Mouse (Mus musculus) limb, embryonic 11.5 days (tissue): Measurements from ENCODE around the gene Trim46. TPM values are rescaled to one million over a fixed set of nuclear protein-coding genes. Genes with fewer than 3 reads are reported as not detected.
A peak's percentile ranks its signal among the peaks of the same experiment; 100 is the strongest.

Experiments
- ATAC-seq: fragments of 200-750 bp; cut with Nextera tagmentation; 2 replicates; pipeline ENCODE4 v1.8.0; 2017; ENCODE audit warnings: low read depth; ENCODE audit not compliant: insufficient number of reproducible peaks, low FRiP score, low TSS enrichment
- DNase-seq: peaks from one replicate; pipeline ENCODE4 v3.0.0-alpha.2; 2015; ENCODE audit warnings: low spot score
- H3K27ac ChIP-seq: fragments of 300-500 bp; sonication (generic); replicated peaks from 2 replicates; pipeline ENCODE4 v1.5.1; 2014; ENCODE audit warnings: low read depth, mild to moderate bottlenecking, low read length
- H3K27me3 ChIP-seq: fragments of 300-500 bp; sonication (generic); 2 replicates; pipeline ENCODE4 v1.6.1; 2014; ENCODE audit warnings: mild to moderate bottlenecking, low read length, mixed read lengths; ENCODE audit not compliant: control insufficient read depth, insufficient read depth
- H3K36me3 ChIP-seq: fragments of 300-500 bp; sonication (generic); 2 replicates; pipeline ENCODE4 v1.6.1; 2014; ENCODE audit warnings: mild to moderate bottlenecking, low read length, moderate library complexity, mixed read lengths; ENCODE audit not compliant: control insufficient read depth, insufficient read depth
- H3K4me1 ChIP-seq: fragments of 300-500 bp; sonication (generic); 2 replicates; pipeline ENCODE4 v1.6.1; 2014; ENCODE audit warnings: low read length, mixed read lengths; ENCODE audit not compliant: control insufficient read depth, insufficient read depth
- H3K4me2 ChIP-seq: fragments of 300-500 bp; sonication (generic); 2 replicates; pipeline ENCODE4 v1.6.1; 2014; ENCODE audit warnings: low read depth, mild to moderate bottlenecking, moderate library complexity; ENCODE audit not compliant: severe bottlenecking
- H3K4me3 ChIP-seq: fragments of 300-500 bp; sonication (generic); 2 replicates; pipeline ENCODE4 v1.5.1; 2014; ENCODE audit warnings: low read depth, low read length
- H3K9ac ChIP-seq: fragments of 300-500 bp; sonication (generic); 2 replicates; pipeline ENCODE4 v1.6.1; 2014; ENCODE audit warnings: mild to moderate bottlenecking, low read length
- H3K9me3 ChIP-seq: fragments of 300-500 bp; sonication (generic); 2 replicates; pipeline ENCODE4 v1.6.1; 2016; ENCODE audit warnings: low read length; ENCODE audit not compliant: control insufficient read depth
- WGBS: fragments of 180-500 bp; shearing (Covaris S2); extraction: QIAGEN DNeasy Blood & Tissue Kit; methylation state at CpG from one replicate; pipeline ENCODE4 v1.1.7; 2014; 5-methylcytosine and 5-hydroxymethylcytosine counted together
- polyA plus RNA-seq: library from polyadenylated mRNA; unstranded; fragments of >200 nt; fragmentation: Nextera tagmentation; extraction: Ambion mirVana; gene quantifications from 2 replicates; pipeline ENCODE4 v1.2.1, GENCODE M21; 2014

Trim46 gene
- polyA plus RNA-seq, 1 experiment from 2014 or later = 5.5 TPM

DNA sequence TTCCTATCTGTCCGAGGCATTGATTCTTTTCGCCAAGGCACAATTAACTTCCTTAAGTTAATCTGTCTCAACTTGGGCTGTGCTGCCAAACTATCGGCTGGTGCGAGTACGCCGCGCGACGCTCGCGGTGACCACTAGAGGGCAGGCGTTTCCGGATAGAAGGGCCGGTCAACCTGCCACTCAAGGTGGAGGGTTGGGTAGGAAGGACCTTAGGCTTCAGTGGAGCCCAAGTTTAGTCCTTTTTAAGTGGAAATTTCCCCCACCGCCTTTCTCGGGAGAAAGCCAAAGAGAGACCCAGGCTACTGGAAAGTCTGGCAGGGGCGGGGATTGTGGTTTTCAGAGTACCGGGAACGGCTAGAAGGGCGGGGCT is 17.9 kb downstream of the Trim46 start:
- 0 out of 2 replicates have a peak, but pooled peaks cover 2% of the 10 kb centered on the region for H3K27me3 ChIP-seq
- peak overlapping the region; percentile 54; the same call in 1 of the 2 replicates for H3K9ac ChIP-seq

DNA sequence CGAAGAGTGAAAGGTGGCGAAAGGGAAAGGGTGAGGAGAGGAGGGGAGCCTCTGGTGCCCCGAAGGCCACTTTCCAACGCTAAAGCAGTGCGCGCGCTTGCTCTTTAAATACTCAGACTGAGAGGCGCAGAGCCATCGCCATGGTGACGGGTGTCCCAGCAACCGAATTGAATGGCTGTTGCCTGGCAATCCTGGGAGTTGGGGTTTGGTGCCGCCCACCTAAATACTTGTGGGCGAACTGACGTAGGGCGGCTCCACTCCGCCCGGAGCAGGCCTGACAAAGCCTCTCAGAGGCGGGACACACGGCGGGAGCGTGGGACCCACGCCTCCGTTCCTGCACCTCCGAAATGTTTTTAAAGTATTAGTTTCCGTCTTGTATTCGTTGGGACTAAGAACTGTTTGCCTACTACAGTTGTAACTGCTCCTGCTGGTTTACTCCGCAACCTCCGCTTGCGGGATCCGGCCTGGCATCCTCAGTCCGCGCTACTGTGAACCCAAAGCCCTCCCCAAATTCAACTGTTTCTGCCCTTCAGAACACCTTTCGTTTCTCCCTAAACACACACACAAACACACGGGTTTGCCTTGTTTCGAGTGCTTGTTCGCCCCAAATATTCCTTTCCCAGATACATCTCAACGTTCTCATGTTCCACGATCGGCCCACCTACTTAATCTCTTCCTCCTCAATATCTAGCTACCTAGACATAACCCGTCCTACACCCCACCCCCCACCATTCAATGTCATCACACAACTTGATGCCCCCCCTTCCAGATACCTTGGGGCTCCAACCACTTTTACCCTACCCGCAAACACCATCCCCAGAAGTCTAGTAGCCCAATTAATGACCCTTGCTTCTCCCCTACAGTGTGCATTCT is 18.6 kb downstream of the Trim46 start:
- Histone ChIP-seq H3K4me3 (peak overlapping the region; percentile 44), H3K9ac (peak overlapping the region; percentile 62), H3K27ac (peak overlapping the region; percentile 55), H3K9me3 (no peaks in the 10 kb centered on the region), H3K4me1 (peaks cover 24% of the 10 kb centered on the region), H3K4me2 (peak overlapping the region; percentile 92), H3K36me3 (no peaks in the 10 kb centered on the region; the same call in 1 of the 2 replicates), H3K27me3 (0 out of 2 replicates have a peak, but pooled peaks cover 2% of the 10 kb centered on the region)
- DNase-seq = peak; percentile 93
- WGBS = 3% methylated on average over 41 of the region's 41 CpGs
- peak; percentile 81 for ATAC-seq

More for the DNA sequence above, 17.9 kb downstream of the Trim46 start:
- Histone ChIP-seq H3K4me2 (peak overlapping the region; percentile 92), H3K9me3 (no peaks in the 10 kb centered on the region), H3K4me1 (peaks cover 24% of the 10 kb centered on the region), H3K4me3 (peak overlapping the region; percentile 44), H3K36me3 (no peaks in the 10 kb centered on the region; the same call in 1 of the 2 replicates), H3K27ac (no peak overlapping the region)
- DNase-seq (peak; percentile 94), ATAC-seq (peak; percentile 10; the same call in 1 of the 2 replicates)
- WGBS = under 1% methylated on average over 20 of the region's 20 CpGs

DNA sequence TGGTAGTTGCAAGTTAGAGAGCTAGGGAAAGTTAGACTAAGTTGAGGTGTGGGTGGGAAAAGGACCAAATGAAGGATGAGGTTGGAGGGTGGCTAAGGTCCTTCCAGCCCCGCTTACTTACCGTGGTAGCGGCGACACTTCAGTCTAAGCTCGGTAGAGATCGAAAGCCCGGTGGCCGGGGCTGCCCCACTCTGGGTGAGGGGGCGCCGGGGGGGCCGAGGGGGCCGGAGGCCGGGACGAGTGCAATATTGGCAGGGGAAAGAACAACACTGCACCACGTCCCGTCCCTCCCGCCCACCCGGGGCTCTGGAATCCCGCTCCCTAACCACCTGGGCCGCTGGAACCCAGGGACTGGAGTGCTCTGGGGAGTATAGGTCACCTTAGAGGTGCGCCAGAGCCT is 19.2 kb downstream of the Trim46 start, which contains the start of gene Mtx1:
TSS of gene Mtx1 (minus strand) at position 189 of the 400 bp plus-strand sequence.
- H3K9ac ChIP-seq = peak within 1 kb of the TSS; percentile 62
- peak within 1 kb of the TSS; percentile 92 for H3K4me2 ChIP-seq
- H3K9me3 ChIP-seq = no peaks in the 10 kb centered on the region
- H3K36me3 ChIP-seq = no peaks in the 10 kb centered on the region; the same call in 1 of the 2 replicates
- WGBS = 1% methylated on average over 21 of the region's 21 CpGs
- H3K4me3 ChIP-seq = peak within 1 kb of the TSS; percentile 44
- H3K27me3 ChIP-seq = 0 out of 2 replicates have a peak, but pooled peaks cover 2% of the 10 kb centered on the region
- peak within 1 kb of the TSS; percentile 55 for H3K27ac ChIP-seq
- DNase-seq (no peak), ATAC-seq (0 out of 2 replicates have a peak, but pooled peaks have one; percentile 7)
- H3K4me1 ChIP-seq = peaks cover 24% of the 10 kb centered on the region

- H3K27me3 ChIP-seq = 0 out of 2 replicates have a peak, but pooled peaks cover 2% of the 10 kb centered on the region
- WGBS = 19% methylated on average over 11 of the region's 11 CpGs
- peak overlapping the region; percentile 92 for H3K4me2 ChIP-seq
- H3K4me1 ChIP-seq = peaks cover 24% of the 10 kb centered on the region
- no peaks in the 10 kb centered on the region for H3K9me3 ChIP-seq
- H3K36me3 ChIP-seq = no peaks in the 10 kb centered on the region; the same call in 1 of the 2 replicates
- peak overlapping the region; percentile 44 for H3K4me3 ChIP-seq
- peak overlapping the region; percentile 14; the same call in 1 of the 2 replicates for H3K9ac ChIP-seq
- DNase-seq (no peak), ATAC-seq (no peak)
- no peak overlapping the region for H3K27ac ChIP-seq
These were observed 19.7 kb downstream of the Trim46 start for GRCm38 (mm10) chr3:89226361-89226760.

DNA sequence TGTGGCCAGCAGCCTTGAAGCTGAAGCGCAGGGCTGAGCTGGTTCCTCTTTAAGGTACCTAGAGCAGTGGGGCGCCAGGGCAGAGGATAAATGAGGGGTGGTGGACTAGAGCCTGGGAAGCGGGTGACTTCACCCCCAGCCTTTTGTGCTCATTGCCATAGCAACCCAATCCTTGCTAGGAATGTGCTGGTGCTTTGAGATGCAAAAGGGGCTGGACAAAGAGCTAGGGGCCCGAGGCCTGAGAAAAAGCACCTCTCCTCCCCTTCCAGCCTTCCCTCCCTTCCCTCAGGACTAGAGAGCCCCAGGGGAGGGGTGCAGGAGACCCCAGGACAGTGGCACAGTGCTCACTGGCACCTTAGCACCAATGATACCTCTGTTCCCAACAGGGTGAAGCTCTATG is 20.2 kb downstream of the Trim46 start:
- DNase-seq = peak; percentile 27
- H3K4me1 ChIP-seq = peaks cover 24% of the 10 kb centered on the region
- H3K9ac ChIP-seq = no peak overlapping the region
- no peaks in the 10 kb centered on the region for H3K9me3 ChIP-seq
- WGBS = 36% methylated on average over 4 of the region's 4 CpGs
- H3K4me3 ChIP-seq = peak overlapping the region; percentile 44
- no peak overlapping the region for H3K27ac ChIP-seq
- peak overlapping the region; percentile 92 for H3K4me2 ChIP-seq
- H3K36me3 ChIP-seq = no peaks in the 10 kb centered on the region; the same call in 1 of the 2 replicates
- ATAC-seq = no peak
- 0 out of 2 replicates have a peak, but pooled peaks cover 2% of the 10 kb centered on the region for H3K27me3 ChIP-seq

DNA sequence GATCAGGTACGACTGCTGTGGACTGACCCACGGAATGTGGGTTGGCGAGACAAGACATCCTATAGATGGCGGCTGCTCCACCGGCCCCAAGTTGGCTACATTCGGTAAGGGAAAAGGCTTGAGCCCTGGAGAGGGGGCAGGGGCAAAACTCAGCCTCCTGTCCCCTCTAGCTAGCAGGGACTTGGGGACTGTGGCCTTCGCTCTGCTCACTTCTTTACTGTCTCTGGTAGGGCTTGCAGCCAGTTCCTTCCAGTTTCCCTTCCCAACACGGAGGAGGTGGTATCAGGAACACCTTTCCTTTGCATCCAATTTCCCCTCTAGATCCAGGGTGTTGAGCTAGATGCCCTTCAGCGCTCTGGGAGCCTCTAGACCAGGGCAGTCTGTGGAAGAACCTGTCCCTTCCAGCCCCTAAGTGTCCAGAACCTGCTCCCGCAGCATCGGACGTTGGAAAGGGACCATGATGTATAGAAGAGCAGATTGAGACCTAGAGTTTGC is 20.7 kb downstream of the Trim46 start:
- Histone ChIP-seq H3K27ac (0 out of 2 replicates have a peak overlapping the region, but pooled peaks have one; percentile 21), H3K36me3 (no peaks in the 10 kb centered on the region; the same call in 1 of the 2 replicates)

GRCm38 (mm10) chr3:89224796-89225195 is 21.3 kb downstream of the Trim46 start:
- Histone ChIP-seq H3K36me3 (no peaks in the 10 kb centered on the region; the same call in 1 of the 2 replicates), H3K27ac (no peak overlapping the region), H3K4me3 (no peak overlapping the region), H3K9me3 (no peaks in the 10 kb centered on the region), H3K4me1 (peaks cover 24% of the 10 kb centered on the region), H3K9ac (no peak overlapping the region), H3K4me2 (no peak overlapping the region), H3K27me3 (no peaks in the 10 kb centered on the region)
- no peak for ATAC-seq
- WGBS = 84% methylated on average over 11 of the region's 11 CpGs
- DNase-seq = no peak

More for the DNA sequence above, 20.7 kb downstream of the Trim46 start:
- ATAC-seq = no peak
- Histone ChIP-seq H3K27me3 (0 out of 2 replicates have a peak, but pooled peaks cover 2% of the 10 kb centered on the region), H3K4me3 (peak overlapping the region; percentile 44; the same call in 1 of the 2 replicates), H3K4me2 (peak overlapping the region; percentile 92; the same call in 1 of the 2 replicates), H3K9ac (peak overlapping the region; percentile 27; the same call in 1 of the 2 replicates), H3K4me1 (peaks cover 24% of the 10 kb centered on the region), H3K9me3 (no peaks in the 10 kb centered on the region)
- WGBS = 65% methylated on average over 12 of the region's 12 CpGs
- no peak for DNase-seq

DNA sequence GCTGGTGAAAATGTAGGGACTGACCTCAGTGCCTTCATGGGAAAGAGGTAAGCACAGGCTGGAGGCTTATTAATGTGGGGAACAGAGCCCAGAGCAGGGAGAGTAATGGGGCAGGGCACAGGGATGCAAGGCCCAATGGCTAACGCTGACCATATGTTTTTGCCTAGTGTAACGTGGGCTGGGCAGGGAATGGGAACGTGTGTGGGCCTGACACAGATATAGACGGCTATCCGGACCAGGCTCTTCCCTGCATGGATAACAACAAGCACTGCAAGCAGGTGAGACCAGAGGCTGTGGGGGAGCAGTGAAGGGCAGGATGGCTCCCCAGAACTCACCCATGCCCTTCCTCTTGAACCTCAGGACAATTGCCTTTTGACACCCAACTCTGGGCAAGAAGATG is 24.9 kb downstream of the Trim46 start:
- Histone ChIP-seq H3K9me3 (no peaks in the 10 kb centered on the region), H3K27me3 (no peaks in the 10 kb centered on the region), H3K4me1 (peaks cover 10% of the 10 kb centered on the region), H3K4me2 (no peak overlapping the region), H3K4me3 (no peak overlapping the region), H3K9ac (0 out of 2 replicates have a peak overlapping the region, but pooled peaks have one; percentile 2), H3K36me3 (no peaks in the 10 kb centered on the region; the same call in 1 of the 2 replicates), H3K27ac (no peak overlapping the region)
- no peak for ATAC-seq
- 45% methylated on average over 5 of the region's 5 CpGs for WGBS
- no peak for DNase-seq
